Mouse (Mus musculus) E14TG2a.4 (cell line): Measurements from ENCODE around the gene Boc.

Experiments used
- CTCF ChIP-seq: conservative IDR thresholded peaks from 2 replicates; pipeline ENCODE4 v1.5.1; 2014; ENCODE audit warnings: low read length
- POU5F1 ChIP-seq: IDR thresholded peaks from 2 replicates; pipeline ENCODE4 v1.6.1; 2014; ENCODE audit warnings: low read length, borderline replicate concordance

DNA sequence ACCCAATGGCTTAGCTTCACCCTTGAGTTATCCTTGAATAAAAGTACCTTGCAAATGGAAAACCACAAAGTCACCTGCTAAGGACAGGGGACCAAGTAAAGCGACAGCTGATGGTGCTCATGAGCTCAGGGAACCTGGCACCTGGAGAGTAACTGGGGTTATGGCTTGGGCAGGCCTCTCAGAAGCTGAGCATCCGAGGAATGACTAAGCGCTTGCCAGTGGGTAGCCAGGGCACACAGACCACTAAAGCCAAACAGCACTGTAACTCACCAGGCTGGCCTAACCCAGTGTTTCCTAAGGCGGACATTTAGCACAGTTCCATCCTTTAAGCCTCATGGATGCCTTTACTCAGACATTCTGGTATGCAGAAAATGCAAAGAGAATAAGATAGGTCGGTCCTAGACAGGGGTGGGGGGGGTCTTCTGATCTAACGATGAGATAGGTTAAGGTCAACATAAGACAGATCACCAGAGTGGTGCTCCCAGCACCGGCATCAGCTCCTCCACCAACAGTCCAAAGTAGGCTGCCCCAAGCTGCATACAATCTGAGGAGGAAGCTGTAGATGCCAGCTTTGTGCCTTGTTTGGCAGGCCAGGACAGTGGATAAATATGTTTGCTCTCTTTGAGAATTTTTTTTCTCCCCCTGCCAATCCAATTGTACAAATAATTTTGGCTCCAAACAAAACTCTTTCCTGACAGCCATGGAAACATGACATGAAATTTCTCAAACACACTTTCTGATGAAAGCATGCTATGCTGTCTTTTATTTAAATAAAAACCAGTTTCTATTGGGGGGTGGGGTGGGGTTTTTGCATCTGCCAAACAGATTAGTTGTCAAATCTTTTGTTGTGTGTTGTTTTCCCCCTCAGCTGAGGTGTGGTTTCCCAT lies 49.0 kb downstream of the Boc start:
- TF ChIP-seq CTCF (no peak), POU5F1 (no peak)
